Mouse (Mus musculus): Measurements from ENCODE around the gene Ttc25. TPM values are rescaled to one million over a fixed set of nuclear protein-coding genes. Genes with fewer than 3 reads are reported as not detected.

Ttc25 gene
- total and polyA plus RNA-seq, 2 experiments = 0.04 to 0.28 TPM

DNA sequence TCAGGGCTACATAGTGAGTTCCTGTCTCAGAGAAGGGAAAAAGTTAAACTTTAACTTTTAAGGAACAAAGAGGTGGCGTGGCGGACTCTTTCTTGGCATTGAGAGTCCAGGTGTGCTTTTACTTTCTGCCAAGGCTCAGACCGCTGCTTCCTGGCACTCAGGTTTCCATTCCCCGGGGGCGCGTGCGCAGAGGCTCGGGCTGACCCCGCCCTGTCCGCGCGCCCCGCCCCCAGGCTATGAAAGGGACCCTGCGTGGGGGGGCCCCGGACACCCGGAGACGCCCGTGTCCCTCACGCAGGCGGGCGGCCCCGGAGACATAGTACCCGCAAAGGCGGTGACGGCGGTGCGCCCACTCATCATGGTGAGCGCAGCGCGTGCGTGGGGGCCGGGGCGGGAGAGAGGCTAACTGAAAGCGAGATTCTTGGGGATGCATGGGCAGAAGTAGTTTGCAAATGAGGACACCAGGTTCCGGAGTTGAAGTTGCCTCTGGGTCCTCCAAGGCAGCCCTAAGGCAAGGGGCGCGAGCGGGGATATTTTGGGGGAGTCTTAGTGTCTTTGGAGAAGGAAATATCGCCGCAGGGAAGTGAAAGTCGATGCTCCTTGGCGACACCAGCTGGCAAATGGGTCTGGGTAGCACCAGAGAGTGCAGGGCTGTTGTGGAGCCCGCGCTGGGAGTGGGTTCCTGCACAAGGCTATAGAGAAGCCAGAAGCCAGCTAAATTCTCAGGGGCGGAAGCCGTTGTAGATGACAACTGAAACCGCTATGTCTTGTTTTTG is 29.5 kb downstream of the Ttc25 start, which contains the start of gene Cnp:
Gene Cnp, plus strand, starts transcription at position 197 of the 776 bp plus-strand sequence.
- H3K79me2 ChIP-seq (ENCODE audit: control insufficient read depth, insufficient read depth, low read length) = no peaks in the 10 kb centered on the region
- peak within 1 kb of the TSS; percentile 55 for H3K27ac ChIP-seq (replicated peaks; ENCODE audit: insufficient read depth, low read depth, low read length)
- H3K36me3 ChIP-seq (ENCODE audit: control insufficient read depth, insufficient read depth, low read length) = no peaks in the 10 kb centered on the region
- TF ChIP-seq POLR2A (IDR thresholded peaks at IDR 0.05; ENCODE audit: extremely low read depth, insufficient read depth, low read length) (0 out of 2 replicates have a peak, but pooled peaks have one; percentile 48), CTCF (IDR thresholded peaks at IDR 0.05; ENCODE audit: low read depth, low read length) (no peak)
- peak; percentile 80 for DNase-seq (ENCODE audit: extremely low read depth, low read depth, low spot score)
- peak within 1 kb of the TSS; percentile 82 for H3K4me3 ChIP-seq (ENCODE audit: insufficient read depth, low read depth, low read length)
- peak within 1 kb of the TSS; percentile 92 for H3K9ac ChIP-seq (ENCODE audit: low read depth, low read length)
- H3K4me1 ChIP-seq (ENCODE audit: control insufficient read depth, insufficient read depth, low read length) = peaks cover 3% of the 10 kb centered on the region; the same call in 1 of the 2 replicates
- no peaks in the 10 kb centered on the region for H3K27me3 ChIP-seq (ENCODE audit: control insufficient read depth, insufficient read depth, low read length)
- WGBS = 2% methylated on average over 47 of the region's 47 CpGs

DNA sequence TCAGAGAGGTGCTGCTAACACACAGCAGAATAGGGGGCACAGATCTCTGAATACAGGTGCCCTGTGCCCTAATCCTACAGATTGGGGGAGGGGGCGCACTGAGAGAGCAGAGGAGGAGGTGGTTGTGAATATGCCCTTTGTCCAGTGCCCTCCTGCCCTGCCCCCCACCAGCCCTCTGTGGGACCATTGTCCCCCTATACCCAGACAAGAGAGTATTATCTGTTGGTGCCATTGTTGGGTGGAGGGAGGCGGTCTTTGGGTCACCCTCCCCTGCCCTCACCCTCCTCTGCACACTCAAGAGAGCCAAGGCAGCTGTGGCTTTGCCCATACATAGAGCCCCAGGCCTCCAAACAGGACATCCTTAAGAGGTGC is 30.1 kb downstream of the Ttc25 start:
- no peaks in the 10 kb centered on the region for H3K27me3 ChIP-seq (ENCODE audit: control insufficient read depth, insufficient read depth, low read length)
- DNase-seq (ENCODE audit: extremely low read depth, low read depth, low spot score) = no peak
- no peak overlapping the region for H3K27ac ChIP-seq (replicated peaks; ENCODE audit: insufficient read depth, low read depth, low read length)

DNA sequence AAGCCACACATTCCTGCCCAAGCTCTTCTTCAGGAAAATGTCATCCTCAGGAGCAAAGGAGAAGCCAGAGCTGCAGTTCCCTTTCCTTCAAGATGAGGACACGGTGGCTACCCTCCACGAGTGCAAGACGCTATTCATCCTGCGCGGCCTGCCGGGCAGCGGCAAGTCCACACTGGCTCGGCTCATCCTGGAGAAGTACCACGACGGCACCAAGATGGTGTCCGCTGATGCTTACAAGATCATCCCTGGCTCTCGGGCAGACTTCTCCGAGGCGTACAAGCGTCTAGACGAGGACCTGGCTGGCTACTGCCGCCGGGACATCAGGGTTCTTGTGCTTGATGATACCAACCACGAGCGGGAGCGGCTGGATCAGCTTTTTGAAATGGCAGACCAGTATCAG is 30.8 kb downstream of the Ttc25 start:
- no peak overlapping the region for H3K4me3 ChIP-seq (ENCODE audit: insufficient read depth, low read depth, low read length)
- DNase-seq (ENCODE audit: extremely low read depth, low read depth, low spot score) = no peak
- H3K36me3 ChIP-seq (ENCODE audit: control insufficient read depth, insufficient read depth, low read length) = no peaks in the 10 kb centered on the region; the same call in 1 of the 2 replicates
- H3K4me1 ChIP-seq (ENCODE audit: control insufficient read depth, insufficient read depth, low read length) = peaks cover 3% of the 10 kb centered on the region; the same call in 1 of the 2 replicates
- H3K27me3 ChIP-seq (ENCODE audit: control insufficient read depth, insufficient read depth, low read length) = no peaks in the 10 kb centered on the region
- no peak overlapping the region; the same call in 1 of the 2 replicates for H3K9ac ChIP-seq (ENCODE audit: low read depth, low read length)
- no peaks in the 10 kb centered on the region for H3K79me2 ChIP-seq (ENCODE audit: control insufficient read depth, insufficient read depth, low read length)
- TF ChIP-seq POLR2A (IDR thresholded peaks at IDR 0.05; ENCODE audit: extremely low read depth, insufficient read depth, low read length) = no peak
- TF ChIP-seq CTCF (IDR thresholded peaks at IDR 0.05; ENCODE audit: low read depth, low read length) = no peak
- 78% methylated on average over 21 of the region's 21 CpGs for WGBS
- no peak overlapping the region for H3K27ac ChIP-seq (replicated peaks; ENCODE audit: insufficient read depth, low read depth, low read length)

More for the DNA sequence above, 30.1 kb downstream of the Ttc25 start:
- Histone ChIP-seq H3K9ac (ENCODE audit: low read depth, low read length) (peak overlapping the region; percentile 92), H3K79me2 (ENCODE audit: control insufficient read depth, insufficient read depth, low read length) (no peaks in the 10 kb centered on the region), H3K36me3 (ENCODE audit: control insufficient read depth, insufficient read depth, low read length) (no peaks in the 10 kb centered on the region; the same call in 1 of the 2 replicates), H3K4me3 (ENCODE audit: insufficient read depth, low read depth, low read length) (peak overlapping the region; percentile 82), H3K4me1 (ENCODE audit: control insufficient read depth, insufficient read depth, low read length) (peaks cover 3% of the 10 kb centered on the region; the same call in 1 of the 2 replicates)
- 58% methylated on average over 2 of the region's 2 CpGs for WGBS
- TF ChIP-seq POLR2A (IDR thresholded peaks at IDR 0.05; ENCODE audit: extremely low read depth, insufficient read depth, low read length) (no peak), CTCF (IDR thresholded peaks at IDR 0.05; ENCODE audit: low read depth, low read length) (no peak)

DNA sequence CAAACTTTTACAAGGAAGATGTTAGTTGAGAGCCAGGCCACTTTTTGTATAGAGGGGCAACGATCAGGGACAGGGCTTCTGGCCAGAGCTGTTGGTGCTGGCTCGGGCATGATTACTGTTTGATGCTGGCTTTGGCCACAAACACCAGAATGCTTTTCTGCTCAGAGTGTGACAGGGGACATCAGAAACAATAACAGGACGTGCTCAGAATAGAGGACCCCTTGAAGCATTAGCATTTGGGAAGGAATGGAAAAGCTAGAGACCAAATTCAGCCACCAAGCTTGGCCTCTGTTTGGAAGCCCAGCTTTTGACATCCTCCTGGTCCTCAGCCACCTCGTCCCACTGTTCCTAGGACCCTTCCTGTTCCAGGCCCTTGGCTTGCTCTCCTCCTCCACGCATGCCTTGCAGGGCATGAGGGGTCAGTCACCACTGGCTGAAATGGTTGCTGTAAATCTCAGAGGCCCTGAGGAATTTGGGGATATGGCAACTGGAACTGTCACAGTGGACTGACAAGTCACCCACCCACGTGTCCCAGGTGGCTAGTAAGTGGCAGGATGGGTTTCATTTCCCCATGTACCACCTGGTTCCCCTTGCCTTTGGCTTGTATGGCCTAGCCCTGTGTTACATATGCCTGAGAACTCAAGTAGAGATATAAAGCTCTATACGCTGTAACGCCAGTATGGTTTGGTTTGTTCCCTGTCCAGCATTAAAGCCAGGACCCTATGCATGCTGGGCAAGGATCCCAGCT is 32.6 kb downstream of the Ttc25 start:
- H3K79me2 ChIP-seq (ENCODE audit: control insufficient read depth, insufficient read depth, low read length) = no peaks in the 10 kb centered on the region
- no peak overlapping the region for H3K9ac ChIP-seq (ENCODE audit: low read depth, low read length)
- H3K36me3 ChIP-seq (ENCODE audit: control insufficient read depth, insufficient read depth, low read length) = peaks cover 3% of the 10 kb centered on the region; the same call in 1 of the 2 replicates
- H3K27ac ChIP-seq (replicated peaks; ENCODE audit: insufficient read depth, low read depth, low read length) = no peak overlapping the region
- 66% methylated on average over 8 of the region's 8 CpGs for WGBS
- H3K4me1 ChIP-seq (ENCODE audit: control insufficient read depth, insufficient read depth, low read length) = 0 out of 2 replicates have a peak, but pooled peaks cover 3% of the 10 kb centered on the region
- no peak overlapping the region for H3K4me3 ChIP-seq (ENCODE audit: insufficient read depth, low read depth, low read length)
- H3K27me3 ChIP-seq (ENCODE audit: control insufficient read depth, insufficient read depth, low read length) = no peaks in the 10 kb centered on the region
- DNase-seq (ENCODE audit: extremely low read depth, low read depth, low spot score) = no peak
- no peak for TF ChIP-seq POLR2A (IDR thresholded peaks at IDR 0.05; ENCODE audit: extremely low read depth, insufficient read depth, low read length)
- TF ChIP-seq CTCF (IDR thresholded peaks at IDR 0.05; ENCODE audit: low read depth, low read length) = no peak

- Histone ChIP-seq H3K27ac (replicated peaks; ENCODE audit: insufficient read depth, low read depth, low read length) (no peak overlapping the region), H3K36me3 (ENCODE audit: control insufficient read depth, insufficient read depth, low read length) (peaks cover 13% of the 10 kb centered on the region), H3K79me2 (ENCODE audit: control insufficient read depth, insufficient read depth, low read length) (no peaks in the 10 kb centered on the region), H3K27me3 (ENCODE audit: control insufficient read depth, insufficient read depth, low read length) (no peaks in the 10 kb centered on the region), H3K4me1 (ENCODE audit: control insufficient read depth, insufficient read depth, low read length) (0 out of 2 replicates have a peak, but pooled peaks cover 2% of the 10 kb centered on the region), H3K4me3 (ENCODE audit: insufficient read depth, low read depth, low read length) (no peak overlapping the region), H3K9ac (ENCODE audit: low read depth, low read length) (no peak overlapping the region)
- WGBS = 95% methylated on average over 9 of the region's 9 CpGs
- TF ChIP-seq CTCF (IDR thresholded peaks at IDR 0.05; ENCODE audit: low read depth, low read length) = no peak
- no peak for TF ChIP-seq POLR2A (IDR thresholded peaks at IDR 0.05; ENCODE audit: extremely low read depth, insufficient read depth, low read length)
- no peak for DNase-seq (ENCODE audit: extremely low read depth, low read depth, low spot score)
Observed at GRCm38 (mm10) chr11:100579116-100579799, 33.9 kb downstream of the Ttc25 start.
